Mouse (Mus musculus): Measurements from ENCODE around the gene Dram1. TPM values are rescaled to one million over a fixed set of nuclear protein-coding genes. Genes with fewer than 3 reads are reported as not detected.

Gene Dram1
- polyA plus RNA-seq (2014; fragmentation: Nextera tagmentation; extraction: Ambion mirVana) = 0.41 and 0.48 TPM in 2 replicates

GRCm38 (mm10) chr10:88379013-88379885, at the start of gene Dram1, which contains the start of gene Gnptab:
Gene Dram1, minus strand, starts transcription at chr10:88379080.
Gene Gnptab, plus strand, starts transcription at chr10:88379132.
- H3K4me2 ChIP-seq (ENCODE audit: low read depth, severe bottlenecking) = peak within 1 kb of the TSS; percentile 86
- peak within 1 kb of the TSS; percentile 73 for H3K4me3 ChIP-seq (ENCODE audit: low read depth, low read length)
- under 1% methylated on average over 76 of the region's 87 CpGs for WGBS
- H3K27ac ChIP-seq (replicated peaks; ENCODE audit: low read depth, low read length) = no peak within 1 kb of the TSS
- H3K27me3 ChIP-seq (ENCODE audit: control insufficient read depth, insufficient read depth, low read length) = no peaks in the 10 kb centered on the region
- ATAC-seq (ENCODE audit: insufficient number of reproducible peaks, low FRiP score, low TSS enrichment, low read depth) = peak; percentile 85
- H3K9ac ChIP-seq (ENCODE audit: low read length) = peak within 1 kb of the TSS; percentile 74
- peaks cover 6% of the 10 kb centered on the region for H3K4me1 ChIP-seq (ENCODE audit: control insufficient read depth, insufficient read depth, low read length)
- no peaks in the 10 kb centered on the region for H3K9me3 ChIP-seq (ENCODE audit: control insufficient read depth, low read length)
- DNase-seq (ENCODE audit: low spot score) = peak; percentile 89
- H3K36me3 ChIP-seq (ENCODE audit: control insufficient read depth, insufficient read depth, low read length) = no peaks in the 10 kb centered on the region

GRCm38 (mm10) chr10:88427998-88428397, 49.1 kb upstream of the Dram1 start:
- DNase-seq (ENCODE audit: low spot score) (no peak), ATAC-seq (ENCODE audit: insufficient number of reproducible peaks, low FRiP score, low TSS enrichment, low read depth) (no peak)
- no peaks in the 10 kb centered on the region for H3K9me3 ChIP-seq (ENCODE audit: control insufficient read depth, low read length)
- H3K4me1 ChIP-seq (ENCODE audit: control insufficient read depth, insufficient read depth, low read length) = no peaks in the 10 kb centered on the region
- H3K27me3 ChIP-seq (ENCODE audit: control insufficient read depth, insufficient read depth, low read length) = no peaks in the 10 kb centered on the region
- no peak overlapping the region for H3K4me3 ChIP-seq (ENCODE audit: low read depth, low read length)
- H3K4me2 ChIP-seq (ENCODE audit: low read depth, severe bottlenecking) = no peak overlapping the region
- peaks cover 2% of the 10 kb centered on the region; the same call in 1 of the 2 replicates for H3K36me3 ChIP-seq (ENCODE audit: control insufficient read depth, insufficient read depth, low read length)
- WGBS = 92% methylated on average over 6 of the region's 6 CpGs
- H3K9ac ChIP-seq (ENCODE audit: low read length) = no peak overlapping the region
- H3K27ac ChIP-seq (replicated peaks; ENCODE audit: low read depth, low read length) = no peak overlapping the region

DNA sequence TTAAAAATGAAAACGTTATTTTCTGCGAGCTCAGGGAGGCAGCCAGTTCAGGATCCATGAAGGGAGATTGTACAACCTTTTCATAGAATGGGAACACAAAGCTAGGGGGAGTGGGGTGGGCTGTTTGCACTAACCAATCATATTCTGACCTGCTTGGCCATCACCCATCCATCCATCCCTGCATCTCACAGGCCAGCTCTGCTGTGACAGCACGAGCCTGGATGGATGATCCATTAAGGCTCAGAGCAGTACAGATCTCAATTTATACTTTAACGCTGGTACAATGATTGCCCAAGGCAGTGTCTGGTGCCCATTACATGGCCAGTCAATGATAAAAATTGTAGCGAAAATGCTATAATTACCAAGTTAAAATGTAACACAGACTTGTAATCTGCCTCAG, 48.0 kb upstream of the Dram1 start:
- Histone ChIP-seq H3K9me3 (ENCODE audit: control insufficient read depth, low read length) (no peaks in the 10 kb centered on the region), H3K9ac (ENCODE audit: low read length) (no peak overlapping the region), H3K4me2 (ENCODE audit: low read depth, severe bottlenecking) (no peak overlapping the region), H3K36me3 (ENCODE audit: control insufficient read depth, insufficient read depth, low read length) (peaks cover 2% of the 10 kb centered on the region; the same call in 1 of the 2 replicates), H3K27me3 (ENCODE audit: control insufficient read depth, insufficient read depth, low read length) (no peaks in the 10 kb centered on the region), H3K4me1 (ENCODE audit: control insufficient read depth, insufficient read depth, low read length) (no peaks in the 10 kb centered on the region), H3K27ac (replicated peaks; ENCODE audit: low read depth, low read length) (no peak overlapping the region), H3K4me3 (ENCODE audit: low read depth, low read length) (no peak overlapping the region)
- ATAC-seq (ENCODE audit: insufficient number of reproducible peaks, low FRiP score, low TSS enrichment, low read depth) (no peak), DNase-seq (ENCODE audit: low spot score) (no peak)
- 64% methylated on average over 5 of the region's 5 CpGs for WGBS

DNA sequence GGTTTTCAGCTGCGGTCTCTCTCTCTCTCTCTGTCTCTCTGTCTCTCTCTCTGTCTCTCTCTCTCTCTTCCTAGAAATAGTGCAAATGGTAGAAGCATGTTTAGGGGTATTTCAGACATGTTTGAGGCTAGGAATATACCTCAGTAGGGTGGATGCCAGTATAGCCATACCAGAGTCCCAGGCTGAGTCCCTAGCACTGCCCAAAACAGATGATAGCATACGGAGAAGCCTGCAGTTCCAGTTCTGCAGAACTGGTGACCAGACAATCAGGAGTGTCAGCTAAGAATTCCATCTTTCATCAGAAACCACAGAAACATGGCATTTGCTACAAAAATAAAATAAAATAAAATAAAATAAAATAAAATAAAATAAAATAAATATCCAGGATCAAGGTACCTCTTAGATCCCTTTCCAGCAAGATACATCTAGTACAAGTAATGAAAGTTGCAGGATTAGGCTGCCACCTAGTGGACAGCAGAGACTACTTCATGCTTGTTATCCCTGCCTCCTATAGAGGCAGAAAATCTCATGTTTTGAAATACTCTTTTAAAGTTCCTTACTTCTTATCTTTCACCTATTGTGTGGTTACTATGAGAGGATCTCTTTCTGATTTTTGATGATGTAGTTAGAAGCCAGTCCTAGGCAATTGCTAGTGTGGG, 47.4 kb upstream of the Dram1 start:
- DNase-seq (ENCODE audit: low spot score) (peak; percentile 56), ATAC-seq (ENCODE audit: insufficient number of reproducible peaks, low FRiP score, low TSS enrichment, low read depth) (no peak)
- H3K9me3 ChIP-seq (ENCODE audit: control insufficient read depth, low read length) = no peaks in the 10 kb centered on the region
- no peak overlapping the region for H3K4me3 ChIP-seq (ENCODE audit: low read depth, low read length)
- H3K9ac ChIP-seq (ENCODE audit: low read length) = no peak overlapping the region
- H3K27ac ChIP-seq (replicated peaks; ENCODE audit: low read depth, low read length) = no peak overlapping the region
- no peaks in the 10 kb centered on the region for H3K27me3 ChIP-seq (ENCODE audit: control insufficient read depth, insufficient read depth, low read length)
- peaks cover 2% of the 10 kb centered on the region; the same call in 1 of the 2 replicates for H3K36me3 ChIP-seq (ENCODE audit: control insufficient read depth, insufficient read depth, low read length)
- H3K4me1 ChIP-seq (ENCODE audit: control insufficient read depth, insufficient read depth, low read length) = no peaks in the 10 kb centered on the region
- 81% methylated on average over 2 of the region's 2 CpGs for WGBS
- no peak overlapping the region for H3K4me2 ChIP-seq (ENCODE audit: low read depth, severe bottlenecking)

GRCm38 (mm10) chr10:88420655-88421435, 42.0 kb upstream of the Dram1 start:
- ATAC-seq (ENCODE audit: insufficient number of reproducible peaks, low FRiP score, low TSS enrichment, low read depth) (no peak), DNase-seq (ENCODE audit: low spot score) (no peak)
- WGBS = 94% methylated on average over 19 of the region's 19 CpGs

GRCm38 (mm10) chr10:88420141-88420541, 41.3 kb upstream of the Dram1 start:
- no peaks in the 10 kb centered on the region for H3K9me3 ChIP-seq (ENCODE audit: control insufficient read depth, low read length)
- 77% methylated on average over 11 of the region's 11 CpGs for WGBS
- DNase-seq (ENCODE audit: low spot score) = no peak
- H3K4me2 ChIP-seq (ENCODE audit: low read depth, severe bottlenecking) = no peak overlapping the region
- H3K4me1 ChIP-seq (ENCODE audit: control insufficient read depth, insufficient read depth, low read length) = no peaks in the 10 kb centered on the region
- ATAC-seq (ENCODE audit: insufficient number of reproducible peaks, low FRiP score, low TSS enrichment, low read depth) = no peak
- no peak overlapping the region for H3K4me3 ChIP-seq (ENCODE audit: low read depth, low read length)
- no peaks in the 10 kb centered on the region for H3K27me3 ChIP-seq (ENCODE audit: control insufficient read depth, insufficient read depth, low read length)
- no peaks in the 10 kb centered on the region for H3K36me3 ChIP-seq (ENCODE audit: control insufficient read depth, insufficient read depth, low read length)
- H3K9ac ChIP-seq (ENCODE audit: low read length) = no peak overlapping the region
- H3K27ac ChIP-seq (replicated peaks; ENCODE audit: low read depth, low read length) = no peak overlapping the region

More at GRCm38 (mm10) chr10:88420655-88421435, 42.0 kb upstream of the Dram1 start:
- Histone ChIP-seq H3K9me3 (ENCODE audit: control insufficient read depth, low read length) (no peaks in the 10 kb centered on the region), H3K4me3 (ENCODE audit: low read depth, low read length) (no peak overlapping the region), H3K9ac (ENCODE audit: low read length) (no peak overlapping the region), H3K27ac (replicated peaks; ENCODE audit: low read depth, low read length) (no peak overlapping the region), H3K27me3 (ENCODE audit: control insufficient read depth, insufficient read depth, low read length) (no peaks in the 10 kb centered on the region), H3K4me2 (ENCODE audit: low read depth, severe bottlenecking) (no peak overlapping the region), H3K36me3 (ENCODE audit: control insufficient read depth, insufficient read depth, low read length) (no peaks in the 10 kb centered on the region), H3K4me1 (ENCODE audit: control insufficient read depth, insufficient read depth, low read length) (no peaks in the 10 kb centered on the region)

DNA sequence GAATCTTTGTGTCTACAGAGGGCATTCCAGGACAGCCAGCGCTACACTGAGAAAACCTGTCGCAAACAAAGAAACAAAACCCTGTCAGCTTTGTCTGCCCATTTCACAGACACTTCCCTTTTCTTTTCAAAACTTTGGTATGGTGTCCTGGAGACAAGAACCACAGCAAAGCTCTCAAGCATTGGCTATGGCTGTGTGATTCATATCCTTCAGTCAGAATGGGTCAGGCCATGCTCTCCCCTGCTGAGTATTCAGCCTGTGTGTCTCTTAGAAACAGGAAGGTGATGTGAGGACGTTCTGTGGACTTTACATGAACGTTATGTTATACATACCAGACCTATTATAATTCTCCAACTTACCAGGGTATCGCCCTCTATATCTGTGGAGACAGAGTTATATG, 38.8 kb upstream of the Dram1 start:
- 92% methylated on average over 5 of the region's 5 CpGs for WGBS
- no peak overlapping the region for H3K4me3 ChIP-seq (ENCODE audit: low read depth, low read length)
- DNase-seq (ENCODE audit: low spot score) (no peak), ATAC-seq (ENCODE audit: insufficient number of reproducible peaks, low FRiP score, low TSS enrichment, low read depth) (no peak)
- no peak overlapping the region for H3K9ac ChIP-seq (ENCODE audit: low read length)
- H3K36me3 ChIP-seq (ENCODE audit: control insufficient read depth, insufficient read depth, low read length) = no peaks in the 10 kb centered on the region
- H3K4me2 ChIP-seq (ENCODE audit: low read depth, severe bottlenecking) = no peak overlapping the region
- H3K9me3 ChIP-seq (ENCODE audit: control insufficient read depth, low read length) = no peaks in the 10 kb centered on the region
- H3K27ac ChIP-seq (replicated peaks; ENCODE audit: low read depth, low read length) = no peak overlapping the region
- no peaks in the 10 kb centered on the region for H3K4me1 ChIP-seq (ENCODE audit: control insufficient read depth, insufficient read depth, low read length)
- no peaks in the 10 kb centered on the region for H3K27me3 ChIP-seq (ENCODE audit: control insufficient read depth, insufficient read depth, low read length)

Data from limb, embryonic 11.5 days (tissue).